Mouse (Mus musculus): ENCODE data around the gene Tpx2. TPM values are rescaled to one million over a fixed set of nuclear protein-coding genes. Genes with fewer than 3 reads are reported as not detected.

Tpx2 gene
- polyA plus RNA-seq, 1 experiment from 2014 or later, result 46.4 TPM

DNA sequence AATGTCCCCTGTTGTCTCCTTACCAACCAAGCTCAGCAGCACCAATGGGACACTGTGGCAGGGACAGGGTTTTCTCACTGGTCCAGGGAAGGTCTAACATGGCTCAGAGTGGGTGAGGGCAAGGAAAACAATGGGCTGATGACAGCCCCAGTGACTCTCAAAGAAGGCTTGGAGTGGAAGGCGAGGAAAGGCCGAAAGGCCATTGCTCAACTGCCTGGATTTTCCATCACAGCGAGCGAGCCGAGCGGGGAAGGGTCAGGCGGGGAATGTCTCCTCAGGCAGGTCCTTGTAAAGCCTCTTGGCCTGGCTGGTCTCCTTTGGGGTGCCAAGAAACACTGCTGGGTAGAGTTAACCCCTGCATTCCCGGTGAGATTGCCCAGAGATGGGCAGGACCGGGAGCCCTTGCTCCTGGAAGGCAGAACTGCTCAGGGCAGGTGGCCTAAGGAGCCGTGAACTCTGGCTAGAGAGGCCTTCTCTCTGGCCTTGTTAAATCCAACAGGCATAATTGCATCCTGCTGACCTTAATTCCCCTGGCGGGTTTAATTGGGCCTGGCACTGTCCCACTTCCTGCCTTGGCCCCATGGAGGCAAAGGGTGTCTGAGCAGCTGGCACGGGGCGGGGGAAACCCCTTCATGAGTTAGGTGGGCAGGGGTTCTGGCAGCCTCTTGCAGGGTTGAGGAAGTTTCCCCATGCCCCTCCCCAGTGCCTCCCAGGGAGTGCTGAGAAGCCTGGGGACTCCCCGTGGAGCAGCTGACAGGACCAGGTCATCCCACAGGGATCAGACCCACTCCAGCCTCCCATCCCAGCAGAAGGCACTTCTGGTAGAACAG is 59.6 kb downstream of the Tpx2 start:
- H3K27ac ChIP-seq, result no peak overlapping the region
- no peak for ATAC-seq
- WGBS, result 52% methylated on average over 14 of the region's 14 CpGs
- no peaks in the 10 kb centered on the region for H3K36me3 ChIP-seq
- peaks cover 12% of the 10 kb centered on the region; the same call in 1 of the 2 replicates for H3K4me1 ChIP-seq (replicated peaks)
- no peak overlapping the region for H3K4me3 ChIP-seq (replicated peaks)
- H3K27me3 ChIP-seq, result peaks cover 21% of the 10 kb centered on the region
- H3K9ac ChIP-seq (replicated peaks), result no peak overlapping the region
- H3K9me3 ChIP-seq, result no peaks in the 10 kb centered on the region
- H3K4me2 ChIP-seq (replicated peaks), result no peak overlapping the region

DNA sequence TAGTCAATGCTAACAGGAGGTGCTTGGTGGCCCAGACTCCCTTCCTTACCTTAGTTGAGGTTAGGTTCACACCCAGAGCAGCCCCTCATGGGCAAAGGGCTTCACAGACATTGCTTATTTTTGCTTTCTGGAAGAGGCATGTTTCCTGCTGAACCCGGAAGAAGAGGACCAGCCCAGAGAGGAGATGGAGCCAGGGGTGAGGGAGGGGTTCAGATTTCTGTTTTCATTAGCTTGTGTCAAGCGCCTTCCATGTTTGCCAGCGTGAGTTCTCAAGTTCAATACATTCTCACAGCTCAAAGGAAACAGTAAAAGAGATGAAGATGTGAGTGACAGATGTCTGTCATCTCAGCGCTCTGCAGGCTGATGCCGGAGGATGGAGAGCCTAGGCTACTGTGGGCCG is 62.1 kb downstream of the Tpx2 start:
- H3K27ac ChIP-seq, result no peak overlapping the region
- H3K9ac ChIP-seq (replicated peaks), result no peak overlapping the region
- H3K9me3 ChIP-seq, result no peaks in the 10 kb centered on the region
- peaks cover 39% of the 10 kb centered on the region for H3K27me3 ChIP-seq
- no peak for ATAC-seq
- no peak overlapping the region for H3K4me3 ChIP-seq (replicated peaks)
- no peaks in the 10 kb centered on the region for H3K36me3 ChIP-seq
- H3K4me2 ChIP-seq (replicated peaks), result no peak overlapping the region
- WGBS, result 82% methylated on average over 6 of the region's 6 CpGs
- H3K4me1 ChIP-seq (replicated peaks), result 0 out of 2 replicates have a peak, but pooled peaks cover 15% of the 10 kb centered on the region

DNA sequence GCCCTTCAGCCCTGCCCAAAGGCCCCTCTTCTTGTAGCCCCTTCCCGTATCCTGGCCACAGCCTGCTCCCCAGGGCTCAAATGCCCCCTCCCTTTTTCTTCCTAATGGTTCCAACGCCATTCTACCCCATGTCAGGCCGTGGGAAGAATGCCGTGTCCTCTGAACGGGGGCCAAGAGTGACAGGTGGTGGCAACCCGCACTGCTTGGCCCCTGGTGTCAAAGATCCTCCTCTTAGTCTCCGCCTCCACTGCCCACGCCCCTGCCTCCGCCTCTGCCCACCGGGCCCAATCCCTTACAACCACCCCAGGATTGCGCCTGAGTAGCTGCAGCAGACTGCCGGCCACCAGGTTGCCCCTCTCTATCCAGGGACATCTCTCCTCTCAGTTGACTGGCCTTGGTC is 63.3 kb downstream of the Tpx2 start, which contains the start of gene Mylk2:
TSS of gene Mylk2 (plus strand) at position 322 of the 400 bp plus-strand sequence.
- Histone ChIP-seq H3K4me1 (replicated peaks) (0 out of 2 replicates have a peak, but pooled peaks cover 15% of the 10 kb centered on the region), H3K9ac (replicated peaks) (no peak within 1 kb of the TSS), H3K9me3 (no peaks in the 10 kb centered on the region), H3K4me2 (replicated peaks) (no peak within 1 kb of the TSS), H3K4me3 (replicated peaks) (no peak within 1 kb of the TSS), H3K27ac (no peak within 1 kb of the TSS), H3K27me3 (peaks cover 39% of the 10 kb centered on the region), H3K36me3 (no peaks in the 10 kb centered on the region)
- no peak for ATAC-seq
- WGBS, result 19% methylated on average over 12 of the region's 12 CpGs

DNA sequence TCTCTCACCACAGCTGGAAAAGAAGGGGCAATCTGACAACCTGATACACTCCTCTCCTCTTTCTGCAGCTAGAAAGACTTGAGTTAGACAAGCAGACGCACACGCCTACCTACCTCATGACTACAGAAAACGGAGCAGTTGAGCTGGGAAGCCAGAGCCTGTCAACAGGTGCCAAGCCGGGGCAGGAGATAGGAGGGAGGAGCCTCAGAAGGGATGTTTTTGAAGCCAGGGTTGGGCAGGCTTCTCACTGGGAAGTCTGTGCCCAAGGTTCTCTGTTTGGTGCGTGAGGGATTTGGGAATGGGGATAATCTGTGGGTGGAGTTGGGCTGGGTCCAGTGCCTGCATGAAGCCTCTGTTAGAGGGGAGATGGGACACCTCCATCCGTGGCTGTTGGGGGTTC is 63.7 kb downstream of the Tpx2 start:
- Histone ChIP-seq H3K27me3 (peaks cover 39% of the 10 kb centered on the region), H3K9me3 (no peaks in the 10 kb centered on the region), H3K4me1 (replicated peaks) (0 out of 2 replicates have a peak, but pooled peaks cover 15% of the 10 kb centered on the region), H3K36me3 (no peaks in the 10 kb centered on the region), H3K9ac (replicated peaks) (no peak overlapping the region), H3K27ac (no peak overlapping the region), H3K4me2 (replicated peaks) (no peak overlapping the region), H3K4me3 (replicated peaks) (no peak overlapping the region)
- WGBS, result 37% methylated on average over 6 of the region's 6 CpGs
- no peak for ATAC-seq

DNA sequence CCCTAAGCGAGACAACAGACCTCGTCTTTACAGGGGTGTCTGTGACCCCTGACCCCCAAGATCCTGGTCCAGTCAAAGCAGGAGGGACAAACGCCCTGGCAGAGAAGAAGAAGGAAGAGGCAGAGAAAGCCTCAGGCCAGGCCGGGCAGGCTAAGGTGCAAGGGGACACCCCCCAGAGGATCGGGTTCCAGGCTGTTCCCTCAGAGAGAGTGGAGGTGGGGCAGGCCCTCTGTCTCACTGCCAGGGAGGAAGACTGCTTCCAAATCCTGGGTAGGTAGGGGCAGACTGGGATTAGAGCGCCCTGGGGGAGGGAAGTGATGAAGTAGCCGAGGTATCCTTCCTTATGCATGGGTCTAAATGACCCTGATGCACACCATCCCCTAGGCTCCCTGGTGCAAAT is 65.7 kb downstream of the Tpx2 start:
- H3K4me1 ChIP-seq (replicated peaks), result 0 out of 2 replicates have a peak, but pooled peaks cover 8% of the 10 kb centered on the region
- no peaks in the 10 kb centered on the region for H3K9me3 ChIP-seq
- 37% methylated on average over 7 of the region's 7 CpGs for WGBS
- H3K4me2 ChIP-seq (replicated peaks), result no peak overlapping the region
- H3K36me3 ChIP-seq, result no peaks in the 10 kb centered on the region
- no peak for ATAC-seq
- H3K27me3 ChIP-seq, result peaks cover 39% of the 10 kb centered on the region
- H3K9ac ChIP-seq (replicated peaks), result no peak overlapping the region
- no peak overlapping the region for H3K27ac ChIP-seq
- no peak overlapping the region for H3K4me3 ChIP-seq (replicated peaks)

DNA sequence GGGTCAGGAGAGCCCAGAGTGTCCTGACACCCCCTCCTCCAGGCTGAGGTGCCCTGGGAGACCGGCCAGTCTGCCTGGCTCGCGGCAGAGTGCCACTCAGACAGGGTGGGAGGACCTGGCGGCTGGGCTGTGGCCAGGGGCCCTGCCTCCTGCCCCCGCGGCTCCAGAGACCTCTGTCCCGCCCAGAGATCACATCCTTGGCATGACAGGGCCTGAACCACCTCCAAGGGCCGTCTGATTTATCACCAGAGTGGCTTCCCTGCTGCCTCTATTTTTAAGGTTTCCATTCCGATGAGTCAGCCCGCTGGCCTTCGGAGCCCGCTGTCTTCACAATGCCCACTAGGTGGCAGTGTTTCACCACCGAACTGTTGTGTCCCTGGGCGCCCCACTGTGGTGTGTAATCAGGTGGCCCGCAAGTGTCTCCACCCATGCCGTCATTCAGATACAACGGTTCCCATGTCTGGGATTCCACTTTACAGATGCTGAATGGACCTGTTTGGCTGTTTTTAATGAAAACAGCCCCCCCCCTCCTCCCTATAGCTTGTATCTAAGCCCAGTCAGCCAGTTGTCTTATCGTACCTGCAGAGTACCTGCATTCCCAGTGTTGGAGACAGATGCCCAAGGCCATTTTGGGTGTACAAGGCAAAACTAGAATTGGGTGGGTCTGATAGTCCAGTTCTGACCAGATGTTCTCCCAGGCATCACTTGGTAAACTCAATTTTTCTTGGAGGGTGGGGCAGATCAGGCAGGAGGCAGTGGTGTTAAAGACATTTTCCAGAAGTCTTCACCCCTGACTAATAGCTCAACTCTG is 66.8 kb downstream of the Tpx2 start:
- Histone ChIP-seq H3K4me1 (replicated peaks) (0 out of 2 replicates have a peak, but pooled peaks cover 8% of the 10 kb centered on the region), H3K9ac (replicated peaks) (peak overlapping the region; percentile 53), H3K4me3 (replicated peaks) (peak overlapping the region; percentile 17), H3K27me3 (peaks cover 39% of the 10 kb centered on the region), H3K9me3 (no peaks in the 10 kb centered on the region), H3K36me3 (no peaks in the 10 kb centered on the region), H3K4me2 (replicated peaks) (peak overlapping the region; percentile 44), H3K27ac (no peak overlapping the region)
- 4% methylated on average over 15 of the region's 18 CpGs for WGBS
- ATAC-seq, result peak; percentile 87

DNA sequence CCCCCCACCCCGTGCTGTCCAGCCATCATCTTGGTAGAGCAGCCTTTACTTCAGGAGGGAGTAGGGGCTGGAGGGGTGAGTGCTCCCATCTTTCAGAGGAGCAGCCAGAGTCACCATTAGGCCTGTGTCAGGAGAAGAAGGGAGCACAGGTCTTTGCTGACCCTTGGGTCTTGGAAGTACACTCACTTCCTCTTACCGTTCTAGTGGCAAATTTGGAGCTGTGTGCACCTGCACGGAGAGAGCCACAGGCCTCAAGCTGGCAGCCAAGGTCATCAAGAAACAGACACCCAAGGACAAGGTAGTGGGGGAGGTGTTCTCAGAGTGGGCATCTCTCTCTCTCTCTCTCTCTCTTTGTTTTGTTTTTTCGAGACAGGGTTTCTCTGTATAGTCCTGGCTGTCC is 67.7 kb downstream of the Tpx2 start:
- WGBS, result 72% methylated on average over 4 of the region's 4 CpGs
- no peak for ATAC-seq
- no peak overlapping the region for H3K27ac ChIP-seq

DNA sequence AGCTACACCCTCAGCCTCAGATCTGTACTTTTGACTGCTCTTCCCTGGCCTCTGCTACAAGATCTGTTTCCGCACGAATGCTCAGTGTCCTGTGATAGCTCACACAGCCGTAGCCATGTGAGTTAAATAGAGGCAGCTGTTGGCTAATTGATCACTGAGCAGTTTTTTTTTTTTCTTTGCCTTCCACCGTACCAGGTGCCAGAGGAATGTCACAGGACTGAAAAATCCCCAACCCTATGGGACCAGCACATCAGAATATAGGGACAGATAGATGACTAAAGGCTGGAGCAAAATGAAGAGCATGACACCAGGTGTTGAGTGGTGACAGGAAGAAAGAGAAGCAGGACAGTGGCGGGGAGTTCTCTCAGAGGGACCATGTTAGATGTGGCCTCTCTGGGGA is 68.3 kb downstream of the Tpx2 start:
- no peak for ATAC-seq
- H3K9ac ChIP-seq (replicated peaks), result no peak overlapping the region
- no peaks in the 10 kb centered on the region for H3K9me3 ChIP-seq
- H3K4me1 ChIP-seq (replicated peaks), result 0 out of 2 replicates have a peak, but pooled peaks cover 8% of the 10 kb centered on the region
- H3K27me3 ChIP-seq, result peaks cover 29% of the 10 kb centered on the region
- H3K4me2 ChIP-seq (replicated peaks), result no peak overlapping the region
- H3K4me3 ChIP-seq (replicated peaks), result no peak overlapping the region
- no peak overlapping the region for H3K27ac ChIP-seq
- 59% methylated on average over 5 of the region's 5 CpGs for WGBS
- no peaks in the 10 kb centered on the region for H3K36me3 ChIP-seq

More for the DNA sequence above, 67.7 kb downstream of the Tpx2 start:
- Histone ChIP-seq H3K27me3 (peaks cover 36% of the 10 kb centered on the region), H3K36me3 (no peaks in the 10 kb centered on the region), H3K4me1 (replicated peaks) (0 out of 2 replicates have a peak, but pooled peaks cover 8% of the 10 kb centered on the region), H3K9ac (replicated peaks) (no peak overlapping the region), H3K9me3 (no peaks in the 10 kb centered on the region), H3K4me2 (replicated peaks) (no peak overlapping the region), H3K4me3 (replicated peaks) (no peak overlapping the region)

DNA sequence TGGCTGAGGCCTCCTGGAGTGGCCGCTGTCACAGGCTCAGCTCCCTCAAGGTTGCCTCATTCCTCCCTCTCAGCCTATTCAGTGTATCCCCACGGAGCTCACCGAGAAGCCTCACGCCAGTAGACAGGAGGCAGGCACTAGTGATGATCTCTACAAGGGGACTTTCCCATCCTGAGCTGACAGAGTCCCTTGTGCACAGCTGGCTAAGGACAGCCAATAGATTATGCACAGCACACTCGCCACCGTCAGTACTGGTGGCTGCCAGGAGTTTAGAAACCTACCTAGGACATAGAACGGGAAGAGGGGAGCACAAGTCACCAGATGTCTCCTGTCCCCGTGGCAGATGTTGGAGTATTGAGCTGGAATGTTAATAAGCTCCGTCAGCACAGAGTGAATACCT is 69.9 kb downstream of the Tpx2 start:
- no peaks in the 10 kb centered on the region for H3K36me3 ChIP-seq
- H3K27ac ChIP-seq, result no peak overlapping the region
- H3K4me2 ChIP-seq (replicated peaks), result no peak overlapping the region
- no peaks in the 10 kb centered on the region for H3K9me3 ChIP-seq
- 0 out of 2 replicates have a peak, but pooled peaks cover 8% of the 10 kb centered on the region for H3K4me1 ChIP-seq (replicated peaks)
- peaks cover 14% of the 10 kb centered on the region for H3K27me3 ChIP-seq
- no peak overlapping the region for H3K9ac ChIP-seq (replicated peaks)
- 56% methylated on average over 9 of the region's 9 CpGs for WGBS
- H3K4me3 ChIP-seq (replicated peaks), result no peak overlapping the region
- ATAC-seq, result no peak

DNA sequence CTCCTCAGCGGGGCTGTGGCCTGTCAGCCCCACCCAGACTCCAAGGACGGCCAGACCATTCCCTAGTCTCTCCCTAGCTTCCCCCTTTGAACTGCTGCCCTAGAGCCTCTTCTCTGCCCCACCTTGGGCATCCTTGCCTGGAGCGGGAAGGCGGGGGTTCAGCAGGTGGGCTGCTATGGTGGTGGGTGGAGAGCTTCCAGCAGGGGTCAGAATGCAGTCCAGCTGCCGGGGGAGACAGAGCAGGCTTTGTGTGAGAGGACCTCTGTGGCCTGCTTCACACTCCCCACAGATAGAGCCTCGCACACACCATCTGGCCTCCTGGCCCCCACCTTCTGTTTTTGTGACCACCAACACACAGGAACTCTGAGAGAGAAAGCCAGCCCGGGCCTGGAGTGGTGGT is 74.6 kb downstream of the Tpx2 start:
- no peaks in the 10 kb centered on the region for H3K9me3 ChIP-seq
- H3K4me1 ChIP-seq (replicated peaks), result no peaks in the 10 kb centered on the region
- no peak overlapping the region for H3K4me3 ChIP-seq (replicated peaks)
- WGBS, result 36% methylated on average over 6 of the region's 7 CpGs
- no peak overlapping the region for H3K27ac ChIP-seq
- no peak overlapping the region for H3K9ac ChIP-seq (replicated peaks)
- no peak for ATAC-seq
- H3K36me3 ChIP-seq, result no peaks in the 10 kb centered on the region
- H3K4me2 ChIP-seq (replicated peaks), result no peak overlapping the region
- no peaks in the 10 kb centered on the region for H3K27me3 ChIP-seq

DNA sequence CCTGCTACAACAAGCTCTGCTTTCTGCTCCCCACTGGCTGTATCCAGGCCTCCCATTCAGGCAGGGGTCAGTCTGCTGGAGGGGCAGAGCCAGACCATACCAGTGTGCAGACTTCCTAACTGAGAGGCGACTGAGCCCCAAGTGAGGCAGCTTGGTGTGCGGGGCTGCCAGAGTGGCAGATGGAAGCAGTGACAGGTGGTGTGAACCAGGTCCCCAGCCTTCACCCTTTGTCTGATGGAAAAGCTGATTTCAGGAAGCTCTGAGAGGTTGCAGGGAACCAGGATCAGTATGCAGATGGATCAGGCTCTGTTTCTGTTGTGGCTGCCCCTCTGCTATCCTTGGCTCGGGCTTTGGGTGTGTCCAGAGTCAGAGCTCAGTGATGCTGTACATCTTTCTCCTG is 75.9 kb downstream of the Tpx2 start:
- H3K36me3 ChIP-seq, result no peaks in the 10 kb centered on the region
- H3K27ac ChIP-seq, result no peak overlapping the region
- 61% methylated on average over 3 of the region's 3 CpGs for WGBS
- no peaks in the 10 kb centered on the region for H3K4me1 ChIP-seq (replicated peaks)
- H3K9me3 ChIP-seq, result no peaks in the 10 kb centered on the region
- H3K9ac ChIP-seq (replicated peaks), result no peak overlapping the region
- H3K27me3 ChIP-seq, result no peaks in the 10 kb centered on the region
- no peak overlapping the region for H3K4me3 ChIP-seq (replicated peaks)
- ATAC-seq, result no peak
- H3K4me2 ChIP-seq (replicated peaks), result no peak overlapping the region

DNA sequence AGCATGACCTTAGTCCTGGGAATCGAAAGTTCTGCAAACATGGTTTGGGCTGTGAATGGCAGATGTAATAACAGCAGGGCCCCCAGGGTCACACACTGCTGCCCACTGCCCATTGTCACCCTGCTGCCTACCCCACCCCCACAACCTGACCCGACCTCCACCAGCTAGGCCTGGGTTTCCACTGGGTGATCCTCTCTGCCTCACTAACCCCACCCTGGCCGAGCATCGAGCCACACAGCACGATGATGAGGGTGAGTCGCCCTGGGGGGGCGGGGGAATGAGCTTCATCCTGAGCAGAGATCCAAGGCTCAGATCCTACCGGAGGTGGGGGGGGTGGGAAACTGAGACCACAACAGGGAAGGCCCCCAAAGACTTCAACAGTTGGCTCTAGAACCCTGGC is 76.4 kb downstream of the Tpx2 start:
- 49% methylated on average over 8 of the region's 8 CpGs for WGBS

More for the DNA sequence above, 76.4 kb downstream of the Tpx2 start:
- H3K27me3 ChIP-seq, result no peaks in the 10 kb centered on the region
- no peaks in the 10 kb centered on the region for H3K9me3 ChIP-seq
- H3K4me2 ChIP-seq (replicated peaks), result no peak overlapping the region
- no peaks in the 10 kb centered on the region for H3K36me3 ChIP-seq
- H3K27ac ChIP-seq, result no peak overlapping the region
- no peak for ATAC-seq
- no peak overlapping the region for H3K4me3 ChIP-seq (replicated peaks)
- H3K9ac ChIP-seq (replicated peaks), result no peak overlapping the region
- H3K4me1 ChIP-seq (replicated peaks), result no peaks in the 10 kb centered on the region

Measured in midbrain, embryonic 13.5 days (tissue).